Mouse (Mus musculus) left cerebral cortex, postnatal 14 days (tissue): ENCODE measurements around the gene Hist1h4m. TPM values are rescaled to one million over a fixed set of nuclear protein-coding genes. Genes with fewer than 3 reads are reported as not detected.
"Not testable (repeated sequence)": the region's sequence is repeated elsewhere in the genome, so short reads cannot be mapped to it uniquely, and the experiment has no call there.

Source experiments
- DNase-seq, 2 experiments: peaks; one replicate each; pipeline ENCODE4 v3.0.0; 2021 to 2022; ENCODE audit warnings: low spot score in 2 of 2, mixed read lengths in 1 of 2
- intact Hi-C: fragments of 180-260 bp; cut with DNase I; formaldehyde crosslinking; loops from one replicate; pipeline ENCODE4 v1.15.1; 2025
- long read RNA-seq, 2 experiments: library from polyadenylated mRNA; stranded (forward); transcript quantifications; one replicate each; pipeline ENCODE4 v2.0.0; 2021
- total RNA-seq, 2 experiments: library from RNA; stranded (reverse); gene quantifications; 2 replicates each; pipeline ENCODE4 v1.2.3; 2021

The Hist1h4m gene
- total RNA-seq = 100 to 1,000 TPM; 213 to 226 TPM
- long read RNA-seq, experiment 1 = 0 reads
- long read RNA-seq, experiment 2 = 0 reads

GRCm38 (mm10) chr13:21811539-21811938 lies at the start of gene Hist1h4m:
Hist1h4m (plus strand) TSS chr13:21811746.
- peak in 1 of 2 experiments; percentile 49 for DNase-seq
- intact Hi-C loops = not testable (repeated sequence)

- DNase-seq = peak; percentile 75 to 91
- intact Hi-C loops = no loop called here
Observed at GRCm38 (mm10) chr13:21778814-21779766, 32.5 kb upstream of the Hist1h4m start.

- DNase-seq = peak in 1 of 2 experiments; percentile 43
- intact Hi-C loops = no loop called here
Observed at GRCm38 (mm10) chr13:21779767-21780731, 31.5 kb upstream of the Hist1h4m start, which contains the start of gene Hist1h1b. Hist1h1b (minus strand) TSS chr13:21780625.

- intact Hi-C loops = no loop called here
Observed at GRCm38 (mm10) chr13:21781021-21781555, 30.5 kb upstream of the Hist1h4m start.

GRCm38 (mm10) chr13:21781639-21782038 lies 29.9 kb upstream of the Hist1h4m start:
- no peak for DNase-seq
- intact Hi-C loops = no loop called here

More at GRCm38 (mm10) chr13:21781021-21781555, 30.5 kb upstream of the Hist1h4m start:
- DNase-seq = no peak

GRCm38 (mm10) chr13:21782361-21783254 lies 28.9 kb upstream of the Hist1h4m start:
- intact Hi-C loops, DNase-seq: not testable (repeated sequence)

- peak; percentile 76 to 80 for DNase-seq
- intact Hi-C loops = no loop called here
Observed at GRCm38 (mm10) chr13:21783255-21783617, 28.3 kb upstream of the Hist1h4m start, which contains the start of gene Hist1h3i. Hist1h3i (minus strand) TSS chr13:21783370.

- intact Hi-C loops = no loop called here
- peak; percentile 37 to 47 for DNase-seq
Observed at GRCm38 (mm10) chr13:21783734-21784161, 27.8 kb upstream of the Hist1h4m start.

- DNase-seq = no peak
- intact Hi-C loops = no loop called here
Observed at GRCm38 (mm10) chr13:21784311-21784710, 27.2 kb upstream of the Hist1h4m start.

- no peak for DNase-seq
- intact Hi-C loops = no loop called here
Observed at GRCm38 (mm10) chr13:21786189-21786898, 25.2 kb upstream of the Hist1h4m start.

- peak; percentile 95 to 98 for DNase-seq
- intact Hi-C loops = not testable (repeated sequence)
Observed at GRCm38 (mm10) chr13:21786899-21787629, 24.5 kb upstream of the Hist1h4m start, which contains the start of the genes Hist1h2an and Hist1h2bp. Hist1h2an (minus strand) TSS chr13:21787218. Hist1h2bp (plus strand) TSS chr13:21787461.

GRCm38 (mm10) chr13:21787760-21788593 lies 23.6 kb upstream of the Hist1h4m start:
- DNase-seq = no peak
- intact Hi-C loops = no loop called here

- intact Hi-C loops = no loop called here
Observed at GRCm38 (mm10) chr13:21789925-21790324, 21.6 kb upstream of the Hist1h4m start.

GRCm38 (mm10) chr13:21790601-21791283 lies 20.8 kb upstream of the Hist1h4m start:
- no peak for DNase-seq
- intact Hi-C loops = no loop called here

More at GRCm38 (mm10) chr13:21789925-21790324, 21.6 kb upstream of the Hist1h4m start:
- DNase-seq = no peak

GRCm38 (mm10) chr13:21795584-21795983 lies 16.0 kb upstream of the Hist1h4m start:
- intact Hi-C loops = no loop called here
- no peak for DNase-seq
